Mouse (Mus musculus): ENCODE data around the gene Arhgap44. TPM values are rescaled to one million over a fixed set of nuclear protein-coding genes. Genes with fewer than 3 reads are reported as not detected.
A peak's percentile ranks its signal among the peaks of the same experiment; 100 is the strongest.

Gene Arhgap44
- polyA plus RNA-seq, 1 experiment: 8.4 TPM

DNA sequence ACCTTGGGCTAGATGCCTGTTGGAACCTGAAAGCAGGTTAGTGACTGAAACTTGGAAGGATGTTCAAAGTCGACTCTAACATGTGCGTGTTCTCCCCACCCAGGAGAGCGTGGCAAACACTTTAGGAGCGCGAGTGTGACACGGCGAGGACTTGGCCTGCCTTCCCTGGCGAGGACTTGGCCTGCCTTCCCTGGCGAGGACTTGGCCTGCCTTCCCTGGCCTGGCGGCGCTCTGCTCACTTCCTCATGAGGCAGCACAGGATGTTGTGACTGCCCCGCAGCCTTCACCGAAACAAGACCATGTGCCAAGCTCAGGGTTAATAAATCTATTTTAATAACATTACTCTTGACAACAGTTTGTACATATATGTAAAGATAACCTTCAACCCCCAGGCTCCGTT, 161.0 kb downstream of the Arhgap44 start:
- H3K4me3 ChIP-seq (ENCODE audit: insufficient read depth, low read length): no peak overlapping the region
- no peaks in the 10 kb centered on the region for H3K4me1 ChIP-seq (ENCODE audit: control insufficient read depth, insufficient read depth, low read length)
- no peak for TF ChIP-seq CTCF (IDR thresholded peaks at IDR 0.05; ENCODE audit: borderline replicate concordance, insufficient read depth, low read length)
- TF ChIP-seq POLR2A (IDR thresholded peaks at IDR 0.05; ENCODE audit: low read depth, low read length): no peak
- H3K27ac ChIP-seq (ENCODE audit: insufficient read depth, low read length): no peak overlapping the region

DNA sequence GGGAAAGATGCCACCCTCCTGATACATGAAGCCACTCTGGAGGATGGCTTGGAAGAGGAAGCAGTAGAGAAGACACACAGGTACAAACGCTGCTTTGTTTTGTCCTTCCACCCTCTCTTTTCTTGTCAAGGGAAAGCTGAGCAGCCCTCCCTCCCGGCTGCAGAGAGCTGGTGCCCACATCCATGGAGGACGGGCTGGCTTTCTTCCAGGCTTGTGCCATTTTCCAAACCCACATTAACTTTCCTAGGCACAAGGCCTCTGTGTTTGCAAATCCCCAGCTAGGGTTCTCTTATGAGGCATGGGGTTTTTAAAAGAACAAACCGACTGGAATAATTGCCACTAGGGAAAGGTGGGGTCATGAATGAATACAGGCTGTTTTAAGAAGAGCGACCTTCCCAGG, 163.1 kb downstream of the Arhgap44 start:
- TF ChIP-seq POLR2A (IDR thresholded peaks at IDR 0.05; ENCODE audit: low read depth, low read length) (no peak), CTCF (IDR thresholded peaks at IDR 0.05; ENCODE audit: borderline replicate concordance, insufficient read depth, low read length) (no peak)
- no peaks in the 10 kb centered on the region for H3K4me1 ChIP-seq (ENCODE audit: control insufficient read depth, insufficient read depth, low read length)
- no peak overlapping the region for H3K27ac ChIP-seq (ENCODE audit: insufficient read depth, low read length)
- no peak overlapping the region for H3K4me3 ChIP-seq (ENCODE audit: insufficient read depth, low read length)

DNA sequence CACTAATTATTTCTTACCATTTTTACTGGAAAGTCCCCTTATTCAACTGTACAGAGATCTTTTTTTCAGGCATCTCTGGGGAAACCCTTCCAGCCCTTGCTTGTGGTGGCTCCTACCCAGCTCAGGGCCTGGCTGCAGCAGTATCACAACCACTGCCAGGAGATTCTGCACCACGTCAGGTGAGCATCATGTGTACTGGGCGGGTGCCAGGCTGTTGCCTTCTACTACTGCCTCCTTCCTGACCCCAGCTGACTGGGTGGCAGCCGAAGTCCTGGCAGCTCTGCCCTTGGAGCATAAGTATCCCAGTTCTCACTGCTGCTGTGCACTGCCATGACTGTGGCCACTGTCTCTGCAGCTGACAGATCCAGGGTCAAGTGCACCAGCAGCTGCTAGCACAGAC, 164.3 kb downstream of the Arhgap44 start:
- Histone ChIP-seq H3K4me3 (ENCODE audit: insufficient read depth, low read length) (no peak overlapping the region), H3K4me1 (ENCODE audit: control insufficient read depth, insufficient read depth, low read length) (no peaks in the 10 kb centered on the region), H3K27ac (ENCODE audit: insufficient read depth, low read length) (no peak overlapping the region)
- TF ChIP-seq POLR2A (IDR thresholded peaks at IDR 0.05; ENCODE audit: low read depth, low read length): no peak
- TF ChIP-seq CTCF (IDR thresholded peaks at IDR 0.05; ENCODE audit: borderline replicate concordance, insufficient read depth, low read length): no peak

DNA sequence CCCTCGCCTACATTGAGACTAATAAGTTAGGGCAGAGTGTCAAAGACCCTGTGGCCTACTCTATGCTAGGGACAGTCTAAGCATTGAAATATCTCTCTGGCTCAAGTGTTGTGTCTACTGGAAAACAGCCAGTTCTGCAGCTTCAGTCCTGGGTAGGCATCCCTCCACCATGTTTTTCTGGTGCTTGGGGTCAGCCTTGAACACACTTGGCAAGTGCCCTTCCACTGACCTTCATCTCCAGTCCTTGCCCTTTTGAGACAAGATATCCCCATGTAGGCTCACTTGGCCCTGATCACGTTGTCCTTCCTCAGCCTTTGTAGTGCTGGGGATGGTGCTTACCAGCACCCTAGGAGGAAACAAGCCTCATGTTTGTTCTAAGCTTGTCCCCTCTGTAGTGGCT, 174.2 kb downstream of the Arhgap44 start:
- TF ChIP-seq POLR2A (IDR thresholded peaks at IDR 0.05; ENCODE audit: low read depth, low read length): no peak
- no peak for TF ChIP-seq CTCF (IDR thresholded peaks at IDR 0.05; ENCODE audit: borderline replicate concordance, insufficient read depth, low read length)
- Histone ChIP-seq H3K27ac (ENCODE audit: insufficient read depth, low read length) (no peak overlapping the region), H3K4me1 (ENCODE audit: control insufficient read depth, insufficient read depth, low read length) (no peaks in the 10 kb centered on the region), H3K4me3 (ENCODE audit: insufficient read depth, low read length) (no peak overlapping the region)

DNA sequence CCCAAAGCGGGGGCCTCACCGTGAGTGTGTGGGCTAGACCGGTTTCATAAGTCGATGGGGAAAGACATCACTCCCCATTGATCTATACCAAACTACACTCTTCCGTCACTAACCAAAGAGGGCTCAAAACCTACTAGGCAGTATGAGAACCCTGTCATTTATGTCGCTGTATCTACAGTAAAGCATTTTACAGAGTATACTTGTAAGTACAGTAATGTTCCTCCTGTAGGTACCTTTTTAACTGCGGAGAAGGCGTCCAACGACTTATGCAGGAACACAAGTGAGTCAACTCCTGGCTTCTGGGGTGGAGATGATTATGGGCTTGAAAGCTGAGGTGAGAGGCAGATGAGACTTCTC, 183.3 kb downstream of the Arhgap44 start:
- TF ChIP-seq POLR2A (IDR thresholded peaks at IDR 0.05; ENCODE audit: low read depth, low read length) (no peak), CTCF (IDR thresholded peaks at IDR 0.05; ENCODE audit: borderline replicate concordance, insufficient read depth, low read length) (no peak)
- H3K4me3 ChIP-seq (ENCODE audit: insufficient read depth, low read length): peak overlapping the region; percentile 68
- no peaks in the 10 kb centered on the region for H3K4me1 ChIP-seq (ENCODE audit: control insufficient read depth, insufficient read depth, low read length)
- H3K27ac ChIP-seq (ENCODE audit: insufficient read depth, low read length): no peak overlapping the region

DNA sequence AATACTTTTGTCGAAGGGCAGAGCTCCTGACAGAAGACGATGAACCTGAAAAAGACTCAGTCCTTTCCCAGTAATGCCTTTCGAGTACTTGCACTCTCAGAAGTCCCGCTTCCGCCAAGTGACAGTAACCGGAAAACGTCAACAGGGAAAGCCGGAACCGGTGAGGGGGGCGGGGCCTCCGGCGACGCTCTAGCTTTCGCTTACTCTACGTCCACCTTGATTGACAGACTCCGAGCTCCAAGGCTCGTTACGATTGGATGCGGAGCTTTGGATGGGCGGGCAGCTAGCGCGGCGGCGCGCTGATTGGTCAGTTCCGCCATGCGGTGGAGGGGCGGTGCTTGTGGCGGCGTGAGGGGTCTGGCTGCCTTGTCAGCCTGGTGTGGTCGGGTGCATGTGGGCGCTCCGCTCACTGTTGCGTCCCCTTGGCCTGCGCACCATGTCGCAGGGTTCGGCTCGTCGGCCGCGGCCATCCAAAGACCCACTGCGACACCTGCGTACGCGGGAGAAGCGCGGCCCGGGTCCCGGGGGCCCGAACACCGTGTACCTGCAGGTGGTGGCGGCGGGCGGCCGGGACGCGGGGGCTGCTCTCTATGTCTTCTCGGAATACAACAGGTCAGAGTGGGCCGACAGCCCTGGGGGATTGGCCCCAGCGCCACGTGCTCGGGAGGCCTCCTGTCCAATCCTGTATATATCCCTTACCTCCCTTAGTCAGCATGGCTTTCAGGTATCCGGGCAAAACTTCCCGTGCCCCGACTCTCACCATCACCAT, 183.9 kb downstream of the Arhgap44 start, which contains the start of gene Elac2:
TSS of gene Elac2 (plus strand) at position 319 of the 769 bp plus-strand sequence.
- Histone ChIP-seq H3K4me3 (ENCODE audit: insufficient read depth, low read length) (peak within 1 kb of the TSS; percentile 70), H3K4me1 (ENCODE audit: control insufficient read depth, insufficient read depth, low read length) (no peaks in the 10 kb centered on the region), H3K27ac (ENCODE audit: insufficient read depth, low read length) (no peak within 1 kb of the TSS)
- TF ChIP-seq POLR2A (IDR thresholded peaks at IDR 0.05; ENCODE audit: low read depth, low read length) (peak; percentile 85), CTCF (IDR thresholded peaks at IDR 0.05; ENCODE audit: borderline replicate concordance, insufficient read depth, low read length) (no peak)

DNA sequence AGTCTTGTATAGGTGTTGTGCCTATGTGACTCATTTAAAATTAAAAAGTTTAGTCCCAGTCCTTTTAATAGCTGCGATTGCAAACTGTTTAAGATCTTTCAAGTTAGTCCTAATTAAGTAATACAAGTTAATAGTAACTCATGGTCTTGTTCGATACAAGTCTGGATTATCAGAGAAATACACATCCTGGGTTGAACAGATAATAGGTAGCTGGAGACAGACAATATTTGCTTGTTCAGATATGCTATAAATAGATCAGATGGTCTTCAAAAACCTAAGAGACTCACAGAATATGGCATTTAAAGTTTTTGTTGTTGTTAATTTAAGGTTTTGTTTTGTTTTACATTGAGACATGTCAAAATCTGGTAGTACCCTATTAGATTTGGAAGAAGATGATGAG, 190.3 kb downstream of the Arhgap44 start:
- Histone ChIP-seq H3K4me3 (ENCODE audit: insufficient read depth, low read length) (no peak overlapping the region), H3K4me1 (ENCODE audit: control insufficient read depth, insufficient read depth, low read length) (peaks cover 5% of the 10 kb centered on the region; the same call in 1 of the 2 replicates), H3K27ac (ENCODE audit: insufficient read depth, low read length) (no peak overlapping the region)
- no peak for TF ChIP-seq CTCF (IDR thresholded peaks at IDR 0.05; ENCODE audit: borderline replicate concordance, insufficient read depth, low read length)
- no peak for TF ChIP-seq POLR2A (IDR thresholded peaks at IDR 0.05; ENCODE audit: low read depth, low read length)

- TF ChIP-seq POLR2A (IDR thresholded peaks at IDR 0.05; ENCODE audit: low read depth, low read length) (no peak), CTCF (IDR thresholded peaks at IDR 0.05; ENCODE audit: borderline replicate concordance, insufficient read depth, low read length) (no peak)
- Histone ChIP-seq H3K27ac (ENCODE audit: insufficient read depth, low read length) (no peak overlapping the region), H3K4me1 (ENCODE audit: control insufficient read depth, insufficient read depth, low read length) (peaks cover 5% of the 10 kb centered on the region; the same call in 1 of the 2 replicates), H3K4me3 (ENCODE audit: insufficient read depth, low read length) (no peak overlapping the region)
Observed at GRCm38 (mm10) chr11:64971471-64971988, 191.2 kb downstream of the Arhgap44 start.

- Histone ChIP-seq H3K4me3 (ENCODE audit: insufficient read depth, low read length) (no peak overlapping the region), H3K27ac (ENCODE audit: insufficient read depth, low read length) (no peak overlapping the region), H3K4me1 (ENCODE audit: control insufficient read depth, insufficient read depth, low read length) (peaks cover 5% of the 10 kb centered on the region; the same call in 1 of the 2 replicates)
- TF ChIP-seq CTCF (IDR thresholded peaks at IDR 0.05; ENCODE audit: borderline replicate concordance, insufficient read depth, low read length): no peak
- TF ChIP-seq POLR2A (IDR thresholded peaks at IDR 0.05; ENCODE audit: low read depth, low read length): no peak
Observed at GRCm38 (mm10) chr11:64968939-64969342, 193.8 kb downstream of the Arhgap44 start.

DNA sequence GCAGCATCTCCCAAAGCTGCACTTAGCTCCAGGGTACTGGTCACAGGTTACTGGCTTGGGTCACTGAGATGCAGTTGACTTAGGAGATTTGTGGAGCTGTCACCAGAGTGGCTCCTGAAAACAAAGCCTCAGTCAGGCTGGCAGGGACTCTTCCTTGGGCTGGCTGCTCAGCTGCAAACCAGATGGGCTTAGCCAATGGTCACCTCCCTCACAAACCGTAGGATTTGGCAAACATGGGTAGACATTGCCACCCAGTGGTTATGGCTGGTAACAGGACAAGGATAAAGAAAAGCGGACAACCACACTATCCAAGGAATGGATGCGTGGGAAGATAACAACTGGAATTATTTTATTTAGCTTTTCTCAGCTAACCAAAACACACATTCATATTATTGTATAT, 194.3 kb downstream of the Arhgap44 start:
- TF ChIP-seq CTCF (IDR thresholded peaks at IDR 0.05; ENCODE audit: borderline replicate concordance, insufficient read depth, low read length) (peak; percentile 58; the same call in 1 of the 2 replicates), POLR2A (IDR thresholded peaks at IDR 0.05; ENCODE audit: low read depth, low read length) (no peak)
- no peak overlapping the region for H3K27ac ChIP-seq (ENCODE audit: insufficient read depth, low read length)
- H3K4me3 ChIP-seq (ENCODE audit: insufficient read depth, low read length): no peak overlapping the region
- H3K4me1 ChIP-seq (ENCODE audit: control insufficient read depth, insufficient read depth, low read length): peaks cover 5% of the 10 kb centered on the region; the same call in 1 of the 2 replicates

All from embryonic fibroblast, embryonic 13.5 days (primary cell).